Mouse (Mus musculus): ENCODE results near the gene Naglu. TPM values are rescaled to one million over a fixed set of nuclear protein-coding genes. Genes with fewer than 3 reads are reported as not detected.

Naglu gene
- total and polyA plus RNA-seq, 3 experiments, result 11.2 to 33.3 (median 13.8) TPM

DNA sequence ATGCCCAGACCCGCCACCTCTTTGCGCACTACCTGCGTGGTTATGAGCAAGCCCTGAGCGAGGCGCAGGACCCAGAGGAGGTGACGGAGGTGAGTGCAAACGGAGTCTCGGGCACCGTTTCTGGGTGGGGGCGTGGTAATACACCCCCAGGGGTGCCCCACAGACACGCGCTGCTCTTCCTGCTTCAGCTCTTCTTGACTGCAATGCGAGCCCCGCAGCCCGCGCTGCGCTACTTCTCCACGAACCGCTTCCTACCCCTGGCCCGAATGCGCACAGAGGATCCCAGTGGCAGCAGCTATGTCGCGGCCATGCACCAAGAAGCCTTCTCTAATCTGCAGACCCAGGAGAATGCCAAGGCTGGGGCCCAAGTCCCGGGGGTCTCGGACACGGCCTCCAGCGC, 9.9 kb downstream of the Naglu start:
- H3K4me1 ChIP-seq (ENCODE audit: control insufficient read depth in 1 of 2, insufficient read depth in 2 of 2), result peaks cover 10 to 23% of the 10 kb centered on the region in 2 experiments
- in situ Hi-C loops (cut with MboI; ENCODE audit: low pct_ligation_motif_present, low pct_unique_long_range_greater_than_20kb, low sequenced_read_pairs), result loop anchor here (5.0 to 10.0 kb wide), 2 partner anchors 103 to 225 kb away; partner anchors contain the start of gene Becn1
- DNase-seq (ENCODE audit: extremely low read depth), result no peak

GRCm38 (mm10) chr11:101080421-101080820, 10.6 kb downstream of the Naglu start:
- Histone ChIP-seq H3K79me2 (replicated peaks; ENCODE audit: control insufficient read depth, extremely low read depth, insufficient read depth, poor library complexity, severe bottlenecking) (peaks cover 14% of the 10 kb centered on the region; the same call in 1 of the 2 replicates), H3K4me3 (replicated peaks in 1 of 3; ENCODE audit: low read depth in 2 of 3, low read length in 2 of 3, poor library complexity in 1 of 3) (no peak overlapping the region), H3K27ac (ENCODE audit: insufficient read depth, low read depth) (no peak overlapping the region), H3K36me3 (replicated peaks in 1 of 2; ENCODE audit: control insufficient read depth in 1 of 2, insufficient read depth in 1 of 2, low read length in 1 of 2) (peaks cover 16 to 32% of the 10 kb centered on the region in 2 experiments), H3K27me3 (replicated peaks) (peaks cover 3% of the 10 kb centered on the region), H3K9me3 (replicated peaks; ENCODE audit: low read length) (no peaks in the 10 kb centered on the region), H3K4me2 (ENCODE audit: insufficient read depth, low read depth, poor library complexity, severe bottlenecking) (no peak overlapping the region), H3K9ac (ENCODE audit: insufficient read depth, low read depth) (no peak overlapping the region), H3K4me1 (ENCODE audit: control insufficient read depth in 1 of 2, insufficient read depth in 2 of 2) (peaks cover 11 to 29% of the 10 kb centered on the region in 2 experiments)
- TF ChIP-seq TCF12 (IDR thresholded peaks at IDR 0.05; ENCODE audit: low read depth, low read length), result no peak
- TF ChIP-seq USF1 (IDR thresholded peaks at IDR 0.05; ENCODE audit: low read depth, low read length), result no peak
- TF ChIP-seq JUND (conservative IDR thresholded peaks at IDR 0.05; ENCODE audit: low read depth, low read length), result no peak
- dilution Hi-C loops (cut with MboI; ENCODE audit: extremely low pct_ligation_motif_present, extremely low pct_unique_long_range_greater_than_20kb, low sequenced_read_pairs) (no loop called here), in situ Hi-C loops (cut with MboI; ENCODE audit: low pct_ligation_motif_present, low pct_unique_long_range_greater_than_20kb, low sequenced_read_pairs) (loop anchor here (5.0 to 10.0 kb wide), 2 partner anchors 102 to 224 kb away; partner anchors contain the start of gene Becn1)
- DNase-seq (ENCODE audit: extremely low read depth), result no peak

More for the DNA sequence above, 9.9 kb downstream of the Naglu start:
- Histone ChIP-seq H3K4me3 (replicated peaks in 1 of 3; ENCODE audit: low read depth in 2 of 3, low read length in 2 of 3, poor library complexity in 1 of 3) (no peak overlapping the region), H3K9me3 (replicated peaks; ENCODE audit: low read length) (no peaks in the 10 kb centered on the region), H3K36me3 (replicated peaks in 1 of 2; ENCODE audit: control insufficient read depth in 1 of 2, insufficient read depth in 1 of 2, low read length in 1 of 2) (peaks cover 11 to 26% of the 10 kb centered on the region in 2 experiments), H3K4me2 (ENCODE audit: insufficient read depth, low read depth, poor library complexity, severe bottlenecking) (no peak overlapping the region), H3K79me2 (replicated peaks; ENCODE audit: control insufficient read depth, extremely low read depth, insufficient read depth, poor library complexity, severe bottlenecking) (peaks cover 14% of the 10 kb centered on the region; the same call in 1 of the 2 replicates), H3K9ac (ENCODE audit: insufficient read depth, low read depth) (no peak overlapping the region), H3K27ac (ENCODE audit: insufficient read depth, low read depth) (no peak overlapping the region), H3K27me3 (replicated peaks) (peaks cover 3% of the 10 kb centered on the region)
- TF ChIP-seq PAX5 (IDR thresholded peaks at IDR 0.05; ENCODE audit: low read length) (no peak), ELF1 (IDR thresholded peaks at IDR 0.05; ENCODE audit: low read depth, low read length) (no peak), KAT2A (IDR thresholded peaks at IDR 0.05; ENCODE audit: insufficient replicate concordance, low read length) (no peak), ZC3H11A (IDR thresholded peaks at IDR 0.05; ENCODE audit: low read depth, low read length) (no peak), MAFK (IDR thresholded peaks at IDR 0.05; ENCODE audit: insufficient replicate concordance, low read length) (no peak), TBP (conservative IDR thresholded peaks at IDR 0.05; ENCODE audit: low read depth, low read length) (no peak), ETS1 (conservative IDR thresholded peaks at IDR 0.05; ENCODE audit: low read depth, low read length) (no peak), HCFC1 (IDR thresholded peaks at IDR 0.05; ENCODE audit: low read depth, low read length) (no peak), MAZ (IDR thresholded peaks at IDR 0.05; ENCODE audit: low read depth, low read length) (no peak), SMC3 (IDR thresholded peaks at IDR 0.05; ENCODE audit: low read depth, low read length) (no peak), UBTF (IDR thresholded peaks at IDR 0.05; ENCODE audit: low read depth, low read length) (no peak), USF1 (IDR thresholded peaks at IDR 0.05; ENCODE audit: low read depth, low read length) (no peak), E2F4 (IDR thresholded peaks at IDR 0.05; ENCODE audit: insufficient replicate concordance, low read depth, low read length) (no peak), NRF1 (IDR thresholded peaks at IDR 0.05; ENCODE audit: low read depth, low read length) (no peak), POLR2AphosphoS2 (IDR thresholded peaks at IDR 0.05; ENCODE audit: low read depth, low read length) (no peak), CHD2 (IDR thresholded peaks at IDR 0.05; ENCODE audit: low read length) (no peak), JUN (IDR thresholded peaks at IDR 0.05; ENCODE audit: insufficient read depth, low read depth, low read length) (no peak)
- dilution Hi-C loops (cut with MboI; ENCODE audit: extremely low pct_ligation_motif_present, extremely low pct_unique_long_range_greater_than_20kb, low sequenced_read_pairs), result no loop called here
